Mouse (Mus musculus): ENCODE measurements around the gene Nosip. TPM values are rescaled to one million over a fixed set of nuclear protein-coding genes. Genes with fewer than 3 reads are reported as not detected.

The Nosip gene
- polyA plus RNA-seq, 1 experiment from 2014 or later = 59.1 TPM

DNA sequence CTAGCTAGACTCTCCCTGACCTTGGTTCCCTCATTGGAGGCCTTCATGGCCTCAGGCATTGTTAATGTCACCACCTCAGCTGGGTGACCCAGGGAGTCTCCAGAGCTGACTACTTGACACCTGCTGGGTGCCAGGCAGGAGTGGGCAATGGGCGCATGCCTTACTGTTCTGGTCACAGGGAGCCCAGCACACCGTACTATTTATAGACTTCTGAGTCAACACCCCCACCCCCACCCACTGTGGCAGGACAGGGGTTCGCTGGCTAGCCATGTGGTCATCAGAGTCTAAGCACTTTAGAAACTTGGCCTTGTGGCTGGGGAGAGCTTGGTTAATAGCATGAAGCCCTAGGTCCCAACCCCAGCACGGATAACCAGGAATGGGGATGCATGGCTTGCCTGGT lies 13.2 kb downstream of the Nosip start:
- Histone ChIP-seq H3K36me3 (ENCODE audit: control insufficient read depth, insufficient read depth, low read length) (peaks cover 39% of the 10 kb centered on the region; the same call in 1 of the 2 replicates), H3K4me2 (ENCODE audit: low read depth, low read length) (no peak overlapping the region), H3K27ac (replicated peaks; ENCODE audit: low read depth, low read length) (no peak overlapping the region), H3K9ac (ENCODE audit: low read depth, low read length) (no peak overlapping the region), H3K27me3 (replicated peaks; ENCODE audit: control insufficient read depth, insufficient read depth, low read length) (no peaks in the 10 kb centered on the region), H3K4me1 (ENCODE audit: control insufficient read depth, insufficient read depth, low read length) (no peaks in the 10 kb centered on the region), H3K9me3 (ENCODE audit: control insufficient read depth, low read length) (no peaks in the 10 kb centered on the region), H3K4me3 (ENCODE audit: low read depth, low read length) (no peak overlapping the region)
- 82% methylated on average over 3 of the region's 4 CpGs for WGBS
- DNase-seq (ENCODE audit: low spot score) (no peak), ATAC-seq (ENCODE audit: low read depth) (no peak)

DNA sequence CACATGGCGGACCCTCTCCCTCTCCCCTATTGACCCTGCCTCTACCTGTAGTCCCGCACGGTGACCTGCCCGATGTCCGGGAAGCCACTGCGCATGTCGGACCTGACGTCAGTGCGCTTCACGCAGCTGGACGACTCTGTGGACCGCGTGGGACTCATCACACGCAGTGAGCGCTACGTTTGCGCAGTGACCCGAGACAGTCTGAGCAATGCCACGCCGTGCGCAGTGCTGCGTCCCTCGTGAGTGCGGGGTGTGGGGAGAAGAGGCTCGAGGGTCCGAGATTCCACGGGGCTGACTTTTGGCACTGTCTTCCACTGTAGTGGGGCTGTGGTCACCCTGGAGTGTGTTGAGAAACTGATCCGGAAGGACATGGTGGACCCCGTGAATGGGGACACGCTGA lies 14.3 kb downstream of the Nosip start:
- Histone ChIP-seq H3K27me3 (replicated peaks; ENCODE audit: control insufficient read depth, insufficient read depth, low read length) (no peaks in the 10 kb centered on the region), H3K9me3 (ENCODE audit: control insufficient read depth, low read length) (no peaks in the 10 kb centered on the region), H3K36me3 (ENCODE audit: control insufficient read depth, insufficient read depth, low read length) (peaks cover 39% of the 10 kb centered on the region; the same call in 1 of the 2 replicates), H3K27ac (replicated peaks; ENCODE audit: low read depth, low read length) (no peak overlapping the region), H3K4me1 (ENCODE audit: control insufficient read depth, insufficient read depth, low read length) (no peaks in the 10 kb centered on the region), H3K4me3 (ENCODE audit: low read depth, low read length) (no peak overlapping the region), H3K4me2 (ENCODE audit: low read depth, low read length) (no peak overlapping the region), H3K9ac (ENCODE audit: low read depth, low read length) (no peak overlapping the region)
- 87% methylated on average over 30 of the region's 30 CpGs for WGBS
- no peak for DNase-seq (ENCODE audit: low spot score)
- no peak for ATAC-seq (ENCODE audit: low read depth)

DNA sequence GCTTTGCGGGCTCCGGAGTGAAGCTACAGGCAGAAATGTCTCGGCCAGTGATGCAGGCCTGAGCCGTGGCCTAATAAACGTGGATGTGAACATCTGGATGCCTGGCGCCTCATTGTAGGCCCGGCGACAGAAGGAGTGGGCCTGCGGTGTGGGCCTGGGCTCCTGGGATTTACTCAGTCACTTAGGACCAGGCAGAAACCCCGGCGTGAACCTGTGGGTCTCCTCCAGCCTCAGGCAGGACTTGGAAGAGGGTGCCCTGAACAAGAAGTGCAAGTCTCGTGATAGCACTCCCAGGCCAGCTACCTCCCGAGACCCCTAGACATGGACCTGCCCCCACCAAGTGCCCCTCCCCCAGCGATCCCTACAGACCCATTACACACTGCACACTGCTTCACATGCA lies 15.1 kb downstream of the Nosip start:
- no peaks in the 10 kb centered on the region for H3K4me1 ChIP-seq (ENCODE audit: control insufficient read depth, insufficient read depth, low read length)
- no peak for DNase-seq (ENCODE audit: low spot score)
- H3K4me2 ChIP-seq (ENCODE audit: low read depth, low read length) = no peak overlapping the region
- H3K36me3 ChIP-seq (ENCODE audit: control insufficient read depth, insufficient read depth, low read length) = peaks cover 44% of the 10 kb centered on the region
- no peaks in the 10 kb centered on the region for H3K27me3 ChIP-seq (replicated peaks; ENCODE audit: control insufficient read depth, insufficient read depth, low read length)
- no peak for ATAC-seq (ENCODE audit: low read depth)
- no peaks in the 10 kb centered on the region for H3K9me3 ChIP-seq (ENCODE audit: control insufficient read depth, low read length)
- no peak overlapping the region for H3K27ac ChIP-seq (replicated peaks; ENCODE audit: low read depth, low read length)
- 85% methylated on average over 14 of the region's 14 CpGs for WGBS
- H3K4me3 ChIP-seq (ENCODE audit: low read depth, low read length) = no peak overlapping the region
- no peak overlapping the region for H3K9ac ChIP-seq (ENCODE audit: low read depth, low read length)

DNA sequence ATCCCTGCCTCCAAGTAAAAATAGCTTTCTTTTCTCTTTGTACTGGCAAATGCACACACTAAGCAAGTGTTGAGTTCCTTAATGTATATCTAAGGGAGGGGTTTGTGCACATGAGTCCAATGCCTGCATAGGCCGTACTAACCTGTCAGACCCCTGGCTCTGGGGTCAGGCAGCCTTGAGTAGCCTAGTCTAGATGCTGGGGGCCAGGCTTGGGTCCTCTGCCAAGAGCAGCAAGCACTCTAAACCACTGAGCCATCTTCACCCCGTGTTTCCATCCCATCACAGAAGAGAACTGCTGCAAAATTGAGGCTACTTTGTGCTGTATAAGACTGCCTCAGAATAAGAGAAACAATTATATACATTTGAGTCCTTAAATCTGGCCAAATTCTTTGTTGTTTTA lies 15.6 kb downstream of the Nosip start:
- no peak for DNase-seq (ENCODE audit: low spot score)
- Histone ChIP-seq H3K9ac (ENCODE audit: low read depth, low read length) (no peak overlapping the region), H3K4me2 (ENCODE audit: low read depth, low read length) (no peak overlapping the region), H3K27me3 (replicated peaks; ENCODE audit: control insufficient read depth, insufficient read depth, low read length) (no peaks in the 10 kb centered on the region), H3K36me3 (ENCODE audit: control insufficient read depth, insufficient read depth, low read length) (peaks cover 49% of the 10 kb centered on the region), H3K9me3 (ENCODE audit: control insufficient read depth, low read length) (no peaks in the 10 kb centered on the region), H3K4me3 (ENCODE audit: low read depth, low read length) (no peak overlapping the region), H3K27ac (replicated peaks; ENCODE audit: low read depth, low read length) (no peak overlapping the region), H3K4me1 (ENCODE audit: control insufficient read depth, insufficient read depth, low read length) (peaks cover 3% of the 10 kb centered on the region; the same call in 1 of the 2 replicates)
- no peak for ATAC-seq (ENCODE audit: low read depth)
- WGBS = 84% methylated on average over 2 of the region's 2 CpGs

DNA sequence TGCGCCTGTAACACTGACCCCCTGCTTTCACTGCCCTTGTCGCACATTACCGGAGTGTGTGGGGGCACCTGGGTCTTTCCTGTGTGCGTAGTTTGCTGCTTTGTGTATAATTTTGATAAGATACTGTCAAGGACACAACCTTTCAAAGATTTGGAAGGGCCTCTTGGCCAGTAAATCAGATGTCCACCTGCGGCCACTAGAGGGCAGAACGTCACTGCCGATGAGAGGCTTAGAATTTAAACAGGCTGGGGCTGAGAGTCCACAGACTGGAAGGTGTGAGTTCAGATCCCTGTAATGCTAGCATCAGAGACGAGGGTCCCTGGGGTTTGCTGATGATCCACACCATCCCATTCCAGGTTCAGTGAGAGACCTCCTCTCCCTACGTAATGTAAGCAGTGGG lies 16.3 kb downstream of the Nosip start:
- Histone ChIP-seq H3K4me3 (ENCODE audit: low read depth, low read length) (no peak overlapping the region), H3K4me2 (ENCODE audit: low read depth, low read length) (no peak overlapping the region), H3K9ac (ENCODE audit: low read depth, low read length) (no peak overlapping the region), H3K4me1 (ENCODE audit: control insufficient read depth, insufficient read depth, low read length) (peaks cover 4% of the 10 kb centered on the region; the same call in 1 of the 2 replicates), H3K27ac (replicated peaks; ENCODE audit: low read depth, low read length) (no peak overlapping the region), H3K36me3 (ENCODE audit: control insufficient read depth, insufficient read depth, low read length) (peaks cover 56% of the 10 kb centered on the region), H3K9me3 (ENCODE audit: control insufficient read depth, low read length) (no peaks in the 10 kb centered on the region), H3K27me3 (replicated peaks; ENCODE audit: control insufficient read depth, insufficient read depth, low read length) (no peaks in the 10 kb centered on the region)
- peak; percentile 82 for DNase-seq (ENCODE audit: low spot score)
- 37% methylated on average over 9 of the region's 9 CpGs for WGBS
- no peak for ATAC-seq (ENCODE audit: low read depth)

DNA sequence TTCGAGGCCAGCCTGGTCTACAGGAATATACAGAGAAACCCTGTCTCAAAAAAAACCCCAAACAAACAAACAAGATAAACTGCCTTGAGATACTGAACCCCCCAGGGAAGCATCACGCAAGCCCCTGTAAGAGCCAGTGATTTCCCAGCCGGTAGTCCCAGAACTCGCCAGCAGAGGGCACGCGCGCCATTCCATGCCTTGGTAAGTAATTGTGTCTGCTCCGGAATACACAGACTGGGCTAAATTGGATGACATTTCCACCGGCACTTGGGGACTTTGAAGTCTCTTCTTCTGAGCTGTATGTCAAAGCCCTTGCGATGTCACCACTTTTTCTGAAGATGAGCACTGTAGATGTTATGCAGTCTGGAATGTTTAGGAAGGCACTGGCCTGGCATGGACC lies 17.6 kb downstream of the Nosip start:
- ATAC-seq (ENCODE audit: low read depth) (peak; percentile 46), DNase-seq (ENCODE audit: low spot score) (peak; percentile 92)
- Histone ChIP-seq H3K27me3 (replicated peaks; ENCODE audit: control insufficient read depth, insufficient read depth, low read length) (no peaks in the 10 kb centered on the region), H3K27ac (replicated peaks; ENCODE audit: low read depth, low read length) (no peak overlapping the region), H3K4me1 (ENCODE audit: control insufficient read depth, insufficient read depth, low read length) (peaks cover 4% of the 10 kb centered on the region; the same call in 1 of the 2 replicates), H3K9me3 (ENCODE audit: control insufficient read depth, low read length) (no peaks in the 10 kb centered on the region), H3K36me3 (ENCODE audit: control insufficient read depth, insufficient read depth, low read length) (peaks cover 61% of the 10 kb centered on the region), H3K4me2 (ENCODE audit: low read depth, low read length) (no peak overlapping the region), H3K9ac (ENCODE audit: low read depth, low read length) (no peak overlapping the region), H3K4me3 (ENCODE audit: low read depth, low read length) (no peak overlapping the region)
- WGBS = 2% methylated on average over 10 of the region's 10 CpGs

DNA sequence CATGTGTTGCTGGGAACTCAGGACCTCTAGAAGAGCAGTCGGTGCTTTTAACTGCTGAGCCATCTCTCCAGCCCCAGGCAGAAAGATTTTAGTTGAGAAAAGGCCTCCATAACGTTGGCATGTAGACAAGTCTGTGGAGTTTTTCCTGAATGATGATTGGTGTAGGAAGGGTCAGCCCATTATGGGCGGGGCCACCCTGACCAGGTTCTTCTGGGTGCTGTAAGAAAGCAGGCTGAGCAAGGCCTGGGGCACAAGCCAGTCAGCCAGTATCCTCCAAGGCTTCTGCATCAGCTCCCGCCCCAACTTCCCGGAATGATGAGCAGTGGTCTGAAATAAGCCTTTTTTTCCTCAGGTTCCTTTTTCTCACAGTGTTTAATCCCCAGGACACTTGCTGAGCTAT lies 18.8 kb downstream of the Nosip start:
- WGBS = 54% methylated on average over 5 of the region's 5 CpGs

DNA sequence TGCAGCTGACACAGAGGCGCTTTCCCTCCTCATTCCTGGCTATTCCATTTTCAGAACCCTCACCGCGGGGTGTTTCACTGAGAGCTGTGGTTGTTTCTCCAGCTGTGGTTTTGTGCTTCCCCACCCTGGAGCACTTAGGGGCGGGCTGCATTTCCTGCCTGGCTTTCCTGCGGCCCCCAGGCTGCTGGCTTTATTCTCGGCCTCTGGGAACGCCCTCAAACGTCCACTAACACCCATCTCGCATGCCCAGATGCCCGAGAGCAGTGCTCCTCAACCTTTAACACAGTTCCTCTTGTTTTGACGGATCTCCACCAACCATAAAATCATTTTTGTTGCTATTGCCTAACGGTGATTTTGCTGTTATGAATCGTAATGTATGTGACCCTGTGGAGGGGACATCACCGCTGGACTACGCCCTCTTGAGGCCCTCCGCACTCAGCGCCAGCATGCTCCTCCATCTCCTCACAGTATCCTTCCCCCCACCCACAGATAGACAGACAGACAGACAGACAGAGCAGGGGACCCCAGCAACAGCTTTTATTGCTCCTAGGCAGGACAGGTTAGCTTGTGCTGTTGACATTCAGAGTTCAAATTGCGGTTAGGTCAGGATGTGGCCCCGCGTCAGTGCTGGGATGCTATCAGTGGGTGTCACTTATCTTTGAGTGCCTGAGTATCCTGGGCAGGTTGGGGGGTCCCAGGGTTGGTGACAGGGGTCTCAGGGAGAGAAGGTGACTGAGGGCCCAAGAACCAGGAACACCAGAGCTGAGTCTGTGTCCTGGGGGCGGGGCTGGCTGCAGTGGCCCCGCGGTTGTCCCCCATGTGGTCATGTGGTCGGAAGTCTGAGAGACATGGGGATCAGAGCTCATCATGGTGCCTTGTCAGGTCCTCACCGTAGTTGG lies 20.4 kb downstream of the Nosip start:
- Histone ChIP-seq H3K4me1 (ENCODE audit: control insufficient read depth, insufficient read depth, low read length) (peaks cover 4% of the 10 kb centered on the region; the same call in 1 of the 2 replicates), H3K27me3 (replicated peaks; ENCODE audit: control insufficient read depth, insufficient read depth, low read length) (no peaks in the 10 kb centered on the region), H3K27ac (replicated peaks; ENCODE audit: low read depth, low read length) (peak overlapping the region; percentile 79), H3K9me3 (ENCODE audit: control insufficient read depth, low read length) (no peaks in the 10 kb centered on the region), H3K36me3 (ENCODE audit: control insufficient read depth, insufficient read depth, low read length) (peaks cover 61% of the 10 kb centered on the region), H3K4me3 (ENCODE audit: low read depth, low read length) (no peak overlapping the region), H3K9ac (ENCODE audit: low read depth, low read length) (peak overlapping the region; percentile 1; the same call in 1 of the 2 replicates), H3K4me2 (ENCODE audit: low read depth, low read length) (peak overlapping the region; percentile 20; the same call in 1 of the 2 replicates)
- ATAC-seq (ENCODE audit: low read depth) (peak; percentile 23; the same call in 1 of the 2 replicates), DNase-seq (ENCODE audit: low spot score) (peak; percentile 81)
- WGBS = 57% methylated on average over 25 of the region's 25 CpGs

More for the DNA sequence above, 18.8 kb downstream of the Nosip start:
- no peak overlapping the region for H3K9ac ChIP-seq (ENCODE audit: low read depth, low read length)
- H3K4me2 ChIP-seq (ENCODE audit: low read depth, low read length) = no peak overlapping the region
- H3K36me3 ChIP-seq (ENCODE audit: control insufficient read depth, insufficient read depth, low read length) = peaks cover 61% of the 10 kb centered on the region
- peaks cover 4% of the 10 kb centered on the region; the same call in 1 of the 2 replicates for H3K4me1 ChIP-seq (ENCODE audit: control insufficient read depth, insufficient read depth, low read length)
- ATAC-seq (ENCODE audit: low read depth) (no peak), DNase-seq (ENCODE audit: low spot score) (peak; percentile 54)
- H3K9me3 ChIP-seq (ENCODE audit: control insufficient read depth, low read length) = no peaks in the 10 kb centered on the region
- no peak overlapping the region for H3K4me3 ChIP-seq (ENCODE audit: low read depth, low read length)
- 0 out of 2 replicates have a peak overlapping the region, but pooled peaks have one; percentile 33 for H3K27ac ChIP-seq (replicated peaks; ENCODE audit: low read depth, low read length)
- H3K27me3 ChIP-seq (replicated peaks; ENCODE audit: control insufficient read depth, insufficient read depth, low read length) = no peaks in the 10 kb centered on the region
